Mouse (Mus musculus): ENCODE results near the gene Syndig1. TPM values are rescaled to one million over a fixed set of nuclear protein-coding genes. Genes with fewer than 3 reads are reported as not detected.

Syndig1 gene
- total and polyA plus RNA-seq, 2 experiments from 2014 or later = 39.2 to 51.1 TPM

DNA sequence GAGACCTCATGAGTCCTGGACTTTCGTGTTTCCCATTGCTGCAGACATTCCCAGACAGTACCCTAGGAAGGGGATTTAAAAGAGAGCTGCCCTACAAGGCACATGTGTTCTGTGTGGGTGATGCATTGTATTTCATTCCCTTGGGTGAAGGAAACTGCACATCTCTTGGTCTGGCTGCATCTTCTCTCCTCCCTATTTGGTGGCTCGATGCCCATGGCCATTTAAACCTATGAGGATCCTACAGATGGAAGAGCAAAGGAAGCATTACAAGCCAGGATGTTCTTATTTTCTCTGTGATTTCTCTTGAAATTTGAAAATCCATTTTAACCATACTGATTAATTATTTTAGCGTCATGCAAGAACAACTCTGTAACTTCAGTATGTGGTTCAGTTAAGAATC, 98.5 kb downstream of the Syndig1 start:
- Histone ChIP-seq H3K9me3 (ENCODE audit: low read length) (no peaks in the 10 kb centered on the region), H3K36me3 (ENCODE audit: insufficient read depth, low read length) (no peaks in the 10 kb centered on the region), H3K27me3 (ENCODE audit: insufficient read depth, low read length) (no peaks in the 10 kb centered on the region), H3K4me1 (ENCODE audit: insufficient read depth, low read length) (no peaks in the 10 kb centered on the region), H3K4me2 (ENCODE audit: low read depth, low read length) (no peak overlapping the region), H3K4me3 (ENCODE audit: low read length) (no peak overlapping the region), H3K27ac (no peak overlapping the region), H3K9ac (replicated peaks; ENCODE audit: low read length) (no peak overlapping the region)
- TF ChIP-seq CTCF (IDR thresholded peaks at IDR 0.05; ENCODE audit: low read depth) = no peak
- 91% methylated on average over 3 of the region's 3 CpGs for WGBS
- ATAC-seq = no peak
- no peak for DNase-seq (ENCODE audit: low spot score)

DNA sequence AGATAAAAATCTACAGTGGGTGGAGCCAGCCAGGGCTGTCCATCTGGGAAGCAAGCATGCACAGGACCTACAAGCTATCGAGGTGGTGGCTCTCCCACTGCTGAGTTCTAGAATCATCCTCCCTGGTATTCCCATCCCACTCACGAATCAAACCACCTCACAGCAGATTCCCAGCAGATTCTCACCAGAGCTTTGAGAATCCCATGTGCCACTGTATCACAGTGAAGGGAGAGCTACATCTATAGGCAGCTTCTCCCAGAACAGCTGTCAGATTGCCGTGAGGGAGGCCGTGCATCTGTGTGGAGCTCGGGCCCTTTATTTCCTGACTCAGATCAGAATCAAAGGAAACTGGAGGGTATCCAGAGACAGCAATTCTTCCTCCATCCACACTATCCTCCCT, 101.0 kb downstream of the Syndig1 start:
- Histone ChIP-seq H3K27me3 (ENCODE audit: insufficient read depth, low read length) (no peaks in the 10 kb centered on the region), H3K4me1 (ENCODE audit: insufficient read depth, low read length) (no peaks in the 10 kb centered on the region), H3K4me3 (ENCODE audit: low read length) (no peak overlapping the region), H3K27ac (no peak overlapping the region), H3K9me3 (ENCODE audit: low read length) (no peaks in the 10 kb centered on the region), H3K9ac (replicated peaks; ENCODE audit: low read length) (no peak overlapping the region), H3K36me3 (ENCODE audit: insufficient read depth, low read length) (no peaks in the 10 kb centered on the region), H3K4me2 (ENCODE audit: low read depth, low read length) (no peak overlapping the region)
- DNase-seq (ENCODE audit: low spot score) = no peak
- no peak for ATAC-seq
- 69% methylated on average over 5 of the region's 5 CpGs for WGBS
- no peak for TF ChIP-seq CTCF (IDR thresholded peaks at IDR 0.05; ENCODE audit: low read depth)

DNA sequence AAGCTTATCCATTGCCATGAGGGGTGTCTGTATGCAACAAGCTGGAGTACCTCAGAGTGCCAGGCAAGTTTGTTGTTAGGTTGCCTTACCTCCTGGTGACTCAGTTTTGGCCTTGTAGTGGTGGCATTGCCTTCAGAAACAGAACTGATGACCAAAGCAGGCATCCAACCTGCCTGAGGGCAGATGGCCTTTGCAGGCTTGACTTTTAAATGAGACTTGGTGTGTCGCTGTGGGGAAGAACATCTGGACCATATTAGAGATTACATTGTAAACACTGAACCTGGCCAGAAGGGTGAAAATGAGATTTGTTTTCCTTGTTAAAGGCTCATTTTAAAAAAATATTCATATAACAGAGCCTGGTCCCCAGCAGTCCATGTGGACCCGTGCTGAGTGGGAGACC, 102.1 kb downstream of the Syndig1 start:
- TF ChIP-seq CTCF (IDR thresholded peaks at IDR 0.05; ENCODE audit: low read depth) = no peak
- no peaks in the 10 kb centered on the region for H3K9me3 ChIP-seq (ENCODE audit: low read length)
- ATAC-seq = no peak

DNA sequence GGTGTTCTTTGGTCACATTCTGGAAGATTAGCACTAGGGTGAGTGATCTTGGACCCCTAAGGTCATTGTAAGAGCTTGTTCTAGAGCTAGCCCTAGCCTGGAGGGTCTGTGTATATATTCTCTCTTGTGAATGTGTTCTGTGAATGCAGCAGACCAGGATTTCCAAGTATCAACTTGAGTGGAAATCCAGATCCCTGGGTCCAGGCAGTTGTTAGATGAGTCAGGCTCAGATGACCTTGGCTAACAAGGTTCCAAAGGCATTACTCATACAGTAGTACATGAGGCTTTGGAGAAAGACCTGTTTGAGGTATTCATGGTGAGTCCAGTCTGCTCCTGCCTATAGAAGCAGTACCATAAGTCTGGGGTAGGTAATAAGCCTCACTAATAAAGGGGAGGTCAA, 103.1 kb downstream of the Syndig1 start:
- no peak overlapping the region for H3K9ac ChIP-seq (replicated peaks; ENCODE audit: low read length)
- no peak overlapping the region for H3K4me3 ChIP-seq (ENCODE audit: low read length)
- no peaks in the 10 kb centered on the region for H3K9me3 ChIP-seq (ENCODE audit: low read length)
- no peaks in the 10 kb centered on the region for H3K4me1 ChIP-seq (ENCODE audit: insufficient read depth, low read length)
- DNase-seq (ENCODE audit: low spot score) = no peak
- H3K27ac ChIP-seq = no peak overlapping the region
- H3K27me3 ChIP-seq (ENCODE audit: insufficient read depth, low read length) = no peaks in the 10 kb centered on the region
- no peak for TF ChIP-seq CTCF (IDR thresholded peaks at IDR 0.05; ENCODE audit: low read depth)
- ATAC-seq = no peak
- H3K36me3 ChIP-seq (ENCODE audit: insufficient read depth, low read length) = no peaks in the 10 kb centered on the region
- H3K4me2 ChIP-seq (ENCODE audit: low read depth, low read length) = no peak overlapping the region

More for the DNA sequence above, 102.1 kb downstream of the Syndig1 start:
- Histone ChIP-seq H3K36me3 (ENCODE audit: insufficient read depth, low read length) (no peaks in the 10 kb centered on the region), H3K27ac (no peak overlapping the region), H3K9ac (replicated peaks; ENCODE audit: low read length) (no peak overlapping the region), H3K4me3 (ENCODE audit: low read length) (no peak overlapping the region), H3K4me1 (ENCODE audit: insufficient read depth, low read length) (no peaks in the 10 kb centered on the region), H3K27me3 (ENCODE audit: insufficient read depth, low read length) (no peaks in the 10 kb centered on the region), H3K4me2 (ENCODE audit: low read depth, low read length) (no peak overlapping the region)
- DNase-seq (ENCODE audit: low spot score) = no peak
- 75% methylated on average over 2 of the region's 2 CpGs for WGBS

DNA sequence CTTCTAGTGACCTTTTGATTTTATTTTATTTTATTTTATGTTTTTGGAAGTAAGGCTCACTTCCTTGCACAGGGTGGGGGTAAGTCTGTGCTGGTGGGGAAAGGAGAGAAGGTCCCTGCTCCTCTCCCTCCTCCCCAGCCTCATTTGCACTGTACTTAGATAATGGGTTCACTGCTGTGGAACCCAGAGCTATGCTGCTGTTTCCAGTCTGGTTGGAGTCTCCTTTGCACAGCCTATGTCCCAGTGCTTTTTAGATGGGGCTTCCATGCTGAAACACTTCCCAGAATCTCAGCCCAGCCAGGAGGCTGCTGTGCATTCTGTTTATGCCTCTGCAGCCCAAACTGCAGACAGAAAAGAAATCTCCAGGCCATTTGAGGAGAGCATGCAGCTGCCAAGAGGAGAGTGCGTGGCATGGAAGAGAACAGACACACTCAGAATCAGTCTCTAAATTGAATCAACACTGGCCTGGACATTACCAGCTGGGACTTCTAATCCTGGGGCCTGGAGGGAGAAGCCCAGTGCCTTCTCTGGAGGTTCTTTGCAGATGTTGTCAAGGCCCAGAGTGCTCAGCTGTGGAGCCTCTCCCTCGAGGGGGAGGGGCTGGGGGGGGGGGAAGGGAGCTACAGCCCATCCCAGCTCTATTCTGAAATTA, 104.4 kb downstream of the Syndig1 start:
- H3K27ac ChIP-seq = peak overlapping the region; percentile 41; the same call in 1 of the 2 replicates
- DNase-seq (ENCODE audit: low spot score) (no peak), ATAC-seq (peak; percentile 33; the same call in 1 of the 2 replicates)
- H3K27me3 ChIP-seq (ENCODE audit: insufficient read depth, low read length) = no peaks in the 10 kb centered on the region
- no peaks in the 10 kb centered on the region for H3K36me3 ChIP-seq (ENCODE audit: insufficient read depth, low read length)
- TF ChIP-seq CTCF (IDR thresholded peaks at IDR 0.05; ENCODE audit: low read depth) = no peak
- no peak overlapping the region for H3K4me2 ChIP-seq (ENCODE audit: low read depth, low read length)
- 19% methylated on average over 2 of the region's 2 CpGs for WGBS
- no peak overlapping the region for H3K4me3 ChIP-seq (ENCODE audit: low read length)
- no peaks in the 10 kb centered on the region for H3K9me3 ChIP-seq (ENCODE audit: low read length)
- H3K9ac ChIP-seq (replicated peaks; ENCODE audit: low read length) = no peak overlapping the region
- no peaks in the 10 kb centered on the region for H3K4me1 ChIP-seq (ENCODE audit: insufficient read depth, low read length)

DNA sequence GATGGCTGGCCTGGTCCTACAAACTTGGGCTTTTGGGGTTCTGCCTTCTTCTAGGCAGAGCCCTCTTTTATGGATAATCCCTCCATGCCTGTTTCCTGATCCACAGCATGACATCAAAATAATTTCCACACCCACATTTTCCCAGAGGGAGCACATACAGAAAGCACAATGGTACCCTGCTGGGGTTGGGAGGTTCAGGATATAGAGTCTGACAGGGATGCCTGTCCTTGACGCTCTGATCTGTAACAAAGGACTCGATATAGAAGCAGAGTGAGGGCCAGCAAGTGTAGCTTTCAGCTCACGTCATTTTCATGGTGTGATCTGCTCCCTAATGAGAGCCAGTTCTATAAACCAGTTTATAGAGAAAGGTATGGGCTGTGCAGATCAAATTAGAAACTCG, 105.1 kb downstream of the Syndig1 start:
- no peak overlapping the region for H3K9ac ChIP-seq (replicated peaks; ENCODE audit: low read length)
- TF ChIP-seq CTCF (IDR thresholded peaks at IDR 0.05; ENCODE audit: low read depth) = no peak
- H3K4me1 ChIP-seq (ENCODE audit: insufficient read depth, low read length) = no peaks in the 10 kb centered on the region
- H3K27ac ChIP-seq = no peak overlapping the region
- H3K36me3 ChIP-seq (ENCODE audit: insufficient read depth, low read length) = no peaks in the 10 kb centered on the region
- no peaks in the 10 kb centered on the region for H3K9me3 ChIP-seq (ENCODE audit: low read length)
- no peaks in the 10 kb centered on the region for H3K27me3 ChIP-seq (ENCODE audit: insufficient read depth, low read length)
- no peak overlapping the region for H3K4me2 ChIP-seq (ENCODE audit: low read depth, low read length)
- H3K4me3 ChIP-seq (ENCODE audit: low read length) = no peak overlapping the region
- DNase-seq (ENCODE audit: low spot score) (no peak), ATAC-seq (no peak)
- WGBS = 22% methylated on average over 4 of the region's 4 CpGs

DNA sequence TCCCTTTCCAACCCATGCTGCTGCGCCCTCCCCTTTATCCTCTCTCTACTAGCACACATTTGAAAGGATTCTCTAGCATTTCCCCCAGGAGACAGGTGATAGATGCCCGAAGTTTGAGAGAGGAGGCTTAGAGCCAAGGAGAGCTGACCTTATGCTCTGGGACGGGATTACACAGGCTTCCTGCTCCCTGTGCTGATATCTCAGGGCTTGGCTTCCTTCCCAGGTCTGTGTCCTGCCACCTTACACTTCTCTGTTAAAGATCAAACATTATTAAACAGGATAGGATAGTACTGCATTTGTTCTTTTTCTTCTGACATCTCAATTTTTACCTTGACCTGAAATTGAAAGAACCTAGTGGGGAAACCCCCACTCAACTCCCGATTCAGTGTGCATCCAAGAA, 109.8 kb downstream of the Syndig1 start:
- no peak for TF ChIP-seq CTCF (IDR thresholded peaks at IDR 0.05; ENCODE audit: low read depth)
- H3K4me3 ChIP-seq (ENCODE audit: low read length) = no peak overlapping the region
- no peaks in the 10 kb centered on the region for H3K9me3 ChIP-seq (ENCODE audit: low read length)
- H3K4me2 ChIP-seq (ENCODE audit: low read depth, low read length) = no peak overlapping the region
- no peaks in the 10 kb centered on the region for H3K27me3 ChIP-seq (ENCODE audit: insufficient read depth, low read length)
- H3K36me3 ChIP-seq (ENCODE audit: insufficient read depth, low read length) = no peaks in the 10 kb centered on the region
- 70% methylated on average over 4 of the region's 4 CpGs for WGBS
- no peak overlapping the region for H3K27ac ChIP-seq
- no peaks in the 10 kb centered on the region for H3K4me1 ChIP-seq (ENCODE audit: insufficient read depth, low read length)
- no peak overlapping the region for H3K9ac ChIP-seq (replicated peaks; ENCODE audit: low read length)
- ATAC-seq (no peak), DNase-seq (ENCODE audit: low spot score) (no peak)

All from hindbrain, postnatal 0 days (tissue).